ENCODE assay signal across 16 mouse cellular contexts in genomic region chr5:75696960-75697359, GRCm38 (mm10).
"Had no signal": no experiment of that assay in that cellular context is flagged by ENCODE, and none has a peak within 500 bp of the region (broad histone marks: within the 10 kb centered on the region; RNA-seq: fewer than 3 reads in every experiment).

No protein-coding gene starts in this region.

- H3K9ac ChIP-seq: limb, embryonic 13.5 days; liver, embryonic 15.5 days; lung, embryonic 14.5 days; neural tube, embryonic 13.5 days had no signal

- H3K27ac ChIP-seq: layer of hippocampus, adult 2 months; limb, embryonic 13.5 days; liver, embryonic 15.5 days; macrophage; neural tube, embryonic 13.5 days had no signal

- H3K4me2 ChIP-seq: limb, embryonic 13.5 days; liver, embryonic 15.5 days; lung, embryonic 14.5 days; neural tube, embryonic 13.5 days had no signal

- H3K4me1 ChIP-seq: limb, embryonic 13.5 days; liver, embryonic 15.5 days had no signal

- H3K27me3 ChIP-seq: limb, embryonic 13.5 days; liver, embryonic 15.5 days; megakaryocyte, embryonic 14.5 days; neural tube, embryonic 13.5 days had no signal

- DNase-seq: kidney, postnatal 10 days; kidney, postnatal 4 days; left cerebral cortex, postnatal 4 days; lung, embryonic 14.5 days; lung, postnatal 10 days; retina, postnatal 1 day; right cerebral cortex, postnatal 4 days; spleen, adult 18-20 months; thymus, adult 18-20 months; thymus, postnatal 14 days had no signal

- H3K4me3 ChIP-seq: layer of hippocampus, adult 2 months; limb, embryonic 13.5 days; liver, embryonic 15.5 days; megakaryocyte, embryonic 14.5 days; neural tube, embryonic 13.5 days had no signal

- H3K9me3 ChIP-seq: limb, embryonic 13.5 days; liver, embryonic 15.5 days; neural tube, embryonic 13.5 days had no signal

- H3K36me3 ChIP-seq: limb, embryonic 13.5 days; liver, embryonic 15.5 days; neural tube, embryonic 13.5 days had no signal
